Comparison of ENCODE assay signal across 17 mouse cellular contexts in genomic region chr1:33460262-33460661, GRCm38 (mm10).
DNase-seq lines count a peak whose midpoint lies in the region; ATAC-seq and TF ChIP-seq lines count a peak whose summit lies in the region.
"Had no signal": no experiment of that assay in that cellular context is flagged by ENCODE, and none has a peak within 500 bp of the region (broad histone marks: within the 10 kb centered on the region; RNA-seq: fewer than 3 reads in every experiment).

No protein-coding gene starts in this region.

- no peak for TF ChIP-seq CTCF in embryonic fibroblast, embryonic 13.5 days (IDR thresholded peaks at IDR 0.05; ENCODE audit: borderline replicate concordance, insufficient read depth, low read length)

- ATAC-seq in hindbrain, embryonic 12.5 days (ENCODE audit: low FRiP score), result 0 out of 2 replicates have a peak, but pooled peaks have one; percentile 8
- ATAC-seq in heart, embryonic 12.5 days (ENCODE audit: insufficient number of reproducible peaks, low FRiP score), result no peak
- ATAC-seq: inflammation-experienced regulatory T-cells, adult 6 months; liver, postnatal 0 days had no signal

- H3K27ac ChIP-seq in hindbrain, embryonic 12.5 days, result no peak overlapping the region
- H3K27ac ChIP-seq in hindbrain, embryonic 10.5 days, result no peak overlapping the region
- peak overlapping the region; percentile 62; the same call in 1 of the 2 replicates for H3K27ac ChIP-seq in embryonic fibroblast, embryonic 13.5 days (ENCODE audit: insufficient read depth, low read length)
- H3K27ac ChIP-seq in heart, embryonic 12.5 days (ENCODE audit: poor library complexity, severe bottlenecking), result no peak overlapping the region

- H3K27me3 ChIP-seq in hindbrain, embryonic 12.5 days, result no peaks in the 10 kb centered on the region
- no peaks in the 10 kb centered on the region for H3K27me3 ChIP-seq in hindbrain, embryonic 10.5 days (ENCODE audit: insufficient read depth, poor library complexity, severe bottlenecking)
- no peaks in the 10 kb centered on the region for H3K27me3 ChIP-seq in heart, embryonic 12.5 days (replicated peaks)

- H3K9ac ChIP-seq in hindbrain, embryonic 12.5 days, result no peak overlapping the region
- no peak overlapping the region for H3K9ac ChIP-seq in heart, embryonic 12.5 days
- H3K9ac ChIP-seq: liver, postnatal 0 days had no signal

- H3K4me3 ChIP-seq in hindbrain, embryonic 12.5 days, result no peak overlapping the region
- H3K4me3 ChIP-seq in hindbrain, embryonic 10.5 days, result no peak overlapping the region
- no peak overlapping the region for H3K4me3 ChIP-seq in embryonic fibroblast, embryonic 13.5 days (ENCODE audit: insufficient read depth, low read length)
- H3K4me3 ChIP-seq in heart, embryonic 12.5 days, result no peak overlapping the region

- 57% methylated on average over 3 of the region's 3 CpGs for WGBS in hindbrain, embryonic 12.5 days
- WGBS in hindbrain, embryonic 10.5 days, result 82% methylated on average over 3 of the region's 3 CpGs
- WGBS in heart, embryonic 12.5 days, result 79% methylated on average over 3 of the region's 3 CpGs

- H3K4me2 ChIP-seq in hindbrain, embryonic 12.5 days (replicated peaks), result no peak overlapping the region
- no peak overlapping the region for H3K4me2 ChIP-seq in heart, embryonic 12.5 days

- H3K4me1 ChIP-seq in hindbrain, embryonic 12.5 days, result no peaks in the 10 kb centered on the region
- H3K4me1 ChIP-seq in hindbrain, embryonic 10.5 days (replicated peaks), result no peaks in the 10 kb centered on the region
- H3K4me1 ChIP-seq in embryonic fibroblast, embryonic 13.5 days (ENCODE audit: control insufficient read depth, insufficient read depth, low read length), result peaks cover 10% of the 10 kb centered on the region
- no peaks in the 10 kb centered on the region for H3K4me1 ChIP-seq in heart, embryonic 12.5 days (replicated peaks)

- DNase-seq in hindbrain, embryonic 10.5 days (ENCODE audit: low spot score), result no peak
- DNase-seq in NIH3T3 (ENCODE audit: low read depth), result peak; percentile 40
- peak; percentile 41 for DNase-seq in layer of hippocampus, adult 9-10 months (ENCODE audit: low spot score)
- no peak for DNase-seq in testis, postnatal 10 days (ENCODE audit: low spot score)
- DNase-seq: cerebellum, postnatal 10 days; gastrocnemius, postnatal 36 days; heart, postnatal 10 days; kidney, adult 8-10 months; kidney, postnatal 4 days; liver; liver, postnatal 0 days; right cerebral cortex, postnatal 25 days; thymus, postnatal 4 days had no signal

- no peaks in the 10 kb centered on the region for H3K36me3 ChIP-seq in hindbrain, embryonic 12.5 days
- peaks cover 6% of the 10 kb centered on the region for H3K36me3 ChIP-seq in hindbrain, embryonic 10.5 days
- H3K36me3 ChIP-seq in heart, embryonic 12.5 days, result no peaks in the 10 kb centered on the region

- H3K9me3 ChIP-seq in hindbrain, embryonic 12.5 days (replicated peaks), result no peaks in the 10 kb centered on the region
- no peaks in the 10 kb centered on the region; the same call in 1 of the 2 replicates for H3K9me3 ChIP-seq in hindbrain, embryonic 10.5 days
- H3K9me3 ChIP-seq in heart, embryonic 12.5 days (replicated peaks), result no peaks in the 10 kb centered on the region

- no peak for TF ChIP-seq POLR2A in embryonic fibroblast, embryonic 13.5 days (IDR thresholded peaks at IDR 0.05; ENCODE audit: low read depth, low read length)

Comparison
In these comparisons a context has a peak if more than half of its experiments do, and no peak if none do; other contexts are left out.
1. DNase-seq: peak in NIH3T3 (single experiment) and layer of hippocampus, adult 9-10 months (single experiment); none in hindbrain, embryonic 10.5 days (single experiment) and testis, postnatal 10 days (single experiment).